Mouse (Mus musculus) central nervous system, embryonic 14 days (tissue): ENCODE results near the gene 1700037H04Rik. TPM values are rescaled to one million over a fixed set of nuclear protein-coding genes. Genes with fewer than 3 reads are reported as not detected.

Source experiments
- polyA plus RNA-seq: library from polyadenylated mRNA; depleted of rRNA; stranded (reverse); fragments of >200 nt; gene quantifications from 2 replicates; pipeline ENCODE4 v1.2.3, GENCODE M21; 2012; rRNA removed

1700037H04Rik gene
- 100 and 105 TPM in 2 replicates for polyA plus RNA-seq

GRCm38 (mm10) chr2:131159938-131160581 lies at the start of gene 1700037H04Rik:
Gene 1700037H04Rik (minus strand): TSS chr2:131160081.

GRCm38 (mm10) chr2:131206778-131207177 lies 46.9 kb upstream of the 1700037H04Rik start, which contains the start of gene Ap5s1:
Gene Ap5s1 (plus strand): TSS chr2:131207078.

GRCm38 (mm10) chr2:131186771-131187601 lies 27.1 kb upstream of the 1700037H04Rik start, which contains the start of the genes Cdc25b and Spef1:
Gene Cdc25b (plus strand): TSS chr2:131186949.
Gene Spef1 (minus strand): TSS chr2:131187282.

GRCm38 (mm10) chr2:131179990-131180587 lies 20.2 kb upstream of the 1700037H04Rik start, which contains the start of gene Cenpb:
Gene Cenpb (minus strand): TSS chr2:131180067.

GRCm38 (mm10) chr2:131132930-131133547 lies 26.8 kb downstream of the 1700037H04Rik start, which contains the start of gene Gm11037:
Gene Gm11037 (plus strand): TSS chr2:131133497.

GRCm38 (mm10) chr2:131127161-131127730 lies 32.6 kb downstream of the 1700037H04Rik start, which contains the start of gene Hspa12b:
Gene Hspa12b (plus strand): TSS chr2:131127280.

Other genes with a start within 250 kb of the 1700037H04Rik start
- 39.2 and 43.6 TPM in 2 replicates for gene Gfra4, start 117.0 kb downstream of the 1700037H04Rik start, polyA plus RNA-seq
- 5.6 and 16.2 TPM in 2 replicates for gene Adam33, start 96.3 kb downstream of the 1700037H04Rik start, polyA plus RNA-seq
- 0.53 and 0.72 TPM in 2 replicates for gene Siglec1, start 73.3 kb downstream of the 1700037H04Rik start, polyA plus RNA-seq
- gene Hspa12b, start 32.8 kb downstream of the 1700037H04Rik start, polyA plus RNA-seq, result 9.1 and 15.7 TPM in 2 replicates
- gene Gm11037, start 26.6 kb downstream of the 1700037H04Rik start, polyA plus RNA-seq, result not detected in 2 replicates
- 60.7 and 70.3 TPM in 2 replicates for gene Cenpb, start 20.0 kb upstream of the 1700037H04Rik start, polyA plus RNA-seq
- gene Cdc25b, start 26.9 kb upstream of the 1700037H04Rik start, polyA plus RNA-seq, result 51.6 and 52.7 TPM in 2 replicates
- 29.3 and 35.6 TPM in 2 replicates for gene Spef1, start 27.2 kb upstream of the 1700037H04Rik start, polyA plus RNA-seq
- 32.8 and 34.3 TPM in 2 replicates for gene Ap5s1, start 47.0 kb upstream of the 1700037H04Rik start, polyA plus RNA-seq
- 10.2 and 11.9 TPM in 2 replicates for gene Mavs, start 74.0 kb upstream of the 1700037H04Rik start, polyA plus RNA-seq
- 37.8 and 42.2 TPM in 2 replicates for gene Pank2, start 102.4 kb upstream of the 1700037H04Rik start, polyA plus RNA-seq
- gene Rnf24, start 192.8 kb upstream of the 1700037H04Rik start, polyA plus RNA-seq, result 27.7 and 30.0 TPM in 2 replicates